Mouse (Mus musculus) intestine, postnatal 0 days (tissue): ENCODE data around the gene Ptger3. TPM values are rescaled to one million over a fixed set of nuclear protein-coding genes. Genes with fewer than 3 reads are reported as not detected.

ENCODE experiments used
- ATAC-seq: fragments of 200-750 bp; cut with Nextera tagmentation; 2 replicates; pipeline ENCODE4 v1.8.0; 2017; ENCODE audit warnings: mild to moderate bottlenecking, moderate TSS enrichment, moderate library complexity
- H3K27ac ChIP-seq: fragments of 300-500 bp; sonication (generic); 2 replicates; pipeline ENCODE4 v1.5.1; 2014; ENCODE audit warnings: mild to moderate bottlenecking, low read depth, low read length, moderate library complexity
- H3K27me3 ChIP-seq: fragments of 300-500 bp; sonication (generic); replicated peaks from 2 replicates; pipeline ENCODE4 v1.6.1; 2014; ENCODE audit warnings: low read length, mixed read lengths; ENCODE audit not compliant: control insufficient read depth, insufficient read depth
- H3K36me3 ChIP-seq: fragments of 300-500 bp; sonication (generic); 2 replicates; pipeline ENCODE4 v1.6.1; 2014; ENCODE audit warnings: mild to moderate bottlenecking, moderate library complexity; ENCODE audit not compliant: control insufficient read depth, insufficient read depth
- H3K4me1 ChIP-seq: fragments of 300-500 bp; sonication (generic); replicated peaks from 2 replicates; pipeline ENCODE4 v1.6.1; 2014; ENCODE audit warnings: antibody characterized with exemption, low read length, mixed read lengths; ENCODE audit not compliant: control insufficient read depth, insufficient read depth
- H3K4me2 ChIP-seq: fragments of 300-500 bp; sonication (generic); replicated peaks from 2 replicates; pipeline ENCODE4 v1.6.1; 2014; ENCODE audit warnings: low read depth, mild to moderate bottlenecking, moderate library complexity
- H3K4me3 ChIP-seq: fragments of 300-500 bp; sonication (generic); 2 replicates; pipeline ENCODE4 v1.5.1; 2014; ENCODE audit warnings: low read depth, low read length
- H3K9ac ChIP-seq: fragments of 300-500 bp; sonication (generic); 2 replicates; pipeline ENCODE4 v1.6.1; 2014; ENCODE audit warnings: mild to moderate bottlenecking, low read depth, low read length
- H3K9me3 ChIP-seq: fragments of 300-500 bp; sonication (generic); 2 replicates; pipeline ENCODE4 v1.6.1; 2016; ENCODE audit warnings: mixed run types; ENCODE audit not compliant: control insufficient read depth
- CTCF ChIP-seq: sonication (generic); IDR thresholded peaks from 2 replicates; pipeline ENCODE4 v1.5.1; 2016; ENCODE audit warnings: low read depth, mild to moderate bottlenecking, control low read depth, antibody characterized with exemption, moderate library complexity
- WGBS: fragments of 180-500 bp; shearing (Covaris S2); extraction: QIAGEN DNeasy Blood & Tissue Kit; methylation state at CpG from one replicate; pipeline ENCODE4 v1.1.7; 2014; 5-methylcytosine and 5-hydroxymethylcytosine counted together
- polyA plus RNA-seq: library from polyadenylated mRNA; unstranded; fragments of >200 nt; fragmentation: Nextera tagmentation; extraction: Ambion mirVana; gene quantifications from 2 replicates; pipeline ENCODE4 v1.2.1, GENCODE M21; 2015

Gene Ptger3
- polyA plus RNA-seq, 1 experiment from 2014 or later: 8.7 TPM

- no peak overlapping the region for H3K4me3 ChIP-seq
- TF ChIP-seq CTCF: peak; percentile 34; the same call in 1 of the 2 replicates
- no peaks in the 10 kb centered on the region for H3K9me3 ChIP-seq
- 20% methylated on average over 2 of the region's 2 CpGs for WGBS
- no peaks in the 10 kb centered on the region for H3K4me1 ChIP-seq
- no peak overlapping the region for H3K4me2 ChIP-seq
- no peak overlapping the region for H3K9ac ChIP-seq
- H3K27ac ChIP-seq: no peak overlapping the region
- H3K27me3 ChIP-seq: no peaks in the 10 kb centered on the region
- no peaks in the 10 kb centered on the region for H3K36me3 ChIP-seq
- ATAC-seq: no peak
Observed at GRCm38 (mm10) chr3:157581755-157582154, 15.1 kb downstream of the Ptger3 start.

GRCm38 (mm10) chr3:157582626-157583405 lies 16.1 kb downstream of the Ptger3 start:
- Histone ChIP-seq H3K4me1 (no peaks in the 10 kb centered on the region), H3K9me3 (no peaks in the 10 kb centered on the region), H3K4me3 (no peak overlapping the region), H3K9ac (no peak overlapping the region), H3K36me3 (no peaks in the 10 kb centered on the region), H3K4me2 (no peak overlapping the region), H3K27me3 (no peaks in the 10 kb centered on the region), H3K27ac (no peak overlapping the region)
- peak; percentile 73 for ATAC-seq
- no peak for TF ChIP-seq CTCF
- 56% methylated on average over 5 of the region's 5 CpGs for WGBS

GRCm38 (mm10) chr3:157597837-157598379 lies 31.2 kb downstream of the Ptger3 start:
- WGBS: 63% methylated on average over 7 of the region's 7 CpGs
- no peak for ATAC-seq

GRCm38 (mm10) chr3:157604684-157605410 lies 38.2 kb downstream of the Ptger3 start:
- Histone ChIP-seq H3K4me1 (no peaks in the 10 kb centered on the region), H3K27me3 (no peaks in the 10 kb centered on the region), H3K27ac (no peak overlapping the region), H3K4me2 (no peak overlapping the region), H3K36me3 (no peaks in the 10 kb centered on the region), H3K9ac (no peak overlapping the region), H3K4me3 (no peak overlapping the region), H3K9me3 (no peaks in the 10 kb centered on the region)
- TF ChIP-seq CTCF: no peak
- ATAC-seq: no peak
- WGBS: 69% methylated on average over 6 of the region's 6 CpGs

More at GRCm38 (mm10) chr3:157597837-157598379, 31.2 kb downstream of the Ptger3 start:
- no peak overlapping the region for H3K27ac ChIP-seq
- TF ChIP-seq CTCF: no peak
- H3K4me1 ChIP-seq: no peaks in the 10 kb centered on the region
- H3K4me3 ChIP-seq: no peak overlapping the region
- no peak overlapping the region for H3K4me2 ChIP-seq
- H3K9me3 ChIP-seq: no peaks in the 10 kb centered on the region
- no peak overlapping the region for H3K9ac ChIP-seq
- H3K36me3 ChIP-seq: no peaks in the 10 kb centered on the region
- no peaks in the 10 kb centered on the region for H3K27me3 ChIP-seq

GRCm38 (mm10) chr3:157605411-157605740 lies 38.7 kb downstream of the Ptger3 start:
- ATAC-seq: no peak
- Histone ChIP-seq H3K27me3 (no peaks in the 10 kb centered on the region), H3K9ac (no peak overlapping the region), H3K27ac (no peak overlapping the region), H3K4me2 (no peak overlapping the region), H3K9me3 (no peaks in the 10 kb centered on the region), H3K4me1 (no peaks in the 10 kb centered on the region), H3K4me3 (no peak overlapping the region), H3K36me3 (no peaks in the 10 kb centered on the region)
- TF ChIP-seq CTCF: no peak

- Histone ChIP-seq H3K36me3 (no peaks in the 10 kb centered on the region), H3K27ac (no peak overlapping the region), H3K4me3 (no peak overlapping the region), H3K27me3 (no peaks in the 10 kb centered on the region), H3K4me2 (no peak overlapping the region), H3K9ac (no peak overlapping the region), H3K9me3 (no peaks in the 10 kb centered on the region), H3K4me1 (no peaks in the 10 kb centered on the region)
- TF ChIP-seq CTCF: no peak
- ATAC-seq: no peak
- WGBS: 27% methylated on average over 1 of the region's 1 CpGs
Observed at GRCm38 (mm10) chr3:157613542-157613941, 46.9 kb downstream of the Ptger3 start.
